Mouse (Mus musculus) kidney, adult 2 months (tissue): Measurements from ENCODE around the gene Plekhb2.

Experiments used
- CTCF ChIP-seq: fragments of 200-500 bp; conservative IDR thresholded peaks from 2 replicates; pipeline ENCODE4 v1.5.1; 2011; ENCODE audit warnings: low read depth, mild to moderate bottlenecking, control low read depth, low read length, moderate library complexity, mixed read lengths; ENCODE audit not compliant: insufficient read depth, insufficient read length
- POLR2A ChIP-seq: fragments of 200-500 bp; IDR thresholded peaks from one replicate; pipeline ENCODE4 v1.6.1; 2011; ENCODE audit warnings: low read depth, low read length, control low read depth

DNA sequence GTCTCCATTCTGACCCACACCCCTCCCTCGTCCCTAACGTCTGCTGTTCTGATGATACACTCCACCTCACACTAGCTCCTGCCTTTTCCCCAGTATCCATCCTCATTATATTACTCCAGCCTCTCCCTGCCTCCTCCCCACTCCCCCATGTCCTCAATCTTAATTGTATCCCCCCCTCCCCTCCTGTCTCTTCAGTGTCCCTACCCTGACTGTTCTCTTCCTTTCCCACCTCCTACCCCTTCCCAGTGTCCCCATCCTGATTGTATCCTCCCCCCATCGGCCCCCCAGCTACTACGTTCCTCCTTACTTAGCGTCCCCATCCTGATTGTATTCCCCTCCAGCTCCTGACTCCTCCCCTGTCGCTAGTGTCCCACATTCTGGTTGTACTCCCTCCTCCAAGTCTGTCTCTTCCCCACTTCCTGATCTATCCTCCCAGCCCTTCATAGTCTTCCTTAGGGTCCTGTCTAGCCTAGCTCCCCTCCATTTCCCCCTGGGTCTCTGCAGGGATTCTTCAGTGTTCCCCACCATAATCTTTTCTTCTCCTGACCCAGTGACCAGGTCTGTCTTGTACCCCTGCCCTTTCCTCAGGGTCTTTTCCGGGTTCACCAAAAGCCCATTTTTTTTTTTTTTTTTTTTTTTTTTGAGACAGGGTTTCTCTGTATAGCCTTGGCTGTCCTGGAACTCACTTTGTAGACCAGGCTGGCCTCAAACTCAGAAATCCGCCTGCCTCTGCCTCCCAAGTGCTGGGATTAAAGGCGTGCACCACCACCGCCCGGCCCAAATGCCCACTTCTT lies 764 bp downstream of the Plekhb2 start:
- TF ChIP-seq CTCF (no peak), POLR2A (no peak)
